Mouse (Mus musculus) Patski (cell line): ENCODE measurements around the gene Slc4a4. TPM values are rescaled to one million over a fixed set of nuclear protein-coding genes. Genes with fewer than 3 reads are reported as not detected.
"Not testable (repeated sequence)": the region's sequence is repeated elsewhere in the genome, so short reads cannot be mapped to it uniquely, and the experiment has no call there.

Source experiments
- ATAC-seq: fragments of 100-300 bp; one replicate; pipeline ENCODE4 v1.8.0; 2021
- CTCF ChIA-PET: fragments of 350-600 bp; sonication (Branson Sonifier 250); formaldehyde crosslinking; loops from one replicate; lab custom pipeline; 2022; ENCODE audit warnings: inconsistent platforms; lab: Charles Lee
- POLR2A ChIA-PET: fragments of 350-600 bp; sonication (Branson Sonifier 250); formaldehyde crosslinking; loops from one replicate; lab custom pipeline; 2022; ENCODE audit warnings: antibody characterized with exemption, inconsistent platforms; lab: Charles Lee
- DNase-seq: peaks from one replicate; pipeline ENCODE4 v3.0.0-alpha.2; 2011; ENCODE audit warnings: low read depth, low spot score
- H3K27me3 ChIP-seq: fragments of 371-371 bp; one replicate; pipeline ENCODE4 v1.5.1; 2021
- CTCF ChIP-seq: fragments of 100-300 bp; IDR thresholded peaks from one replicate; pipeline ENCODE4 v1.5.1; 2021
- in situ Hi-C: fragments of 300-500 bp; cut with MboI; formaldehyde crosslinking; loops from 3 replicates; pipeline ENCODE4 v1.11.1; 2018; ENCODE audit warnings: low pct_unique_long_range_greater_than_20kb, mixed read lengths
- polyA plus RNA-seq: library from polyadenylated mRNA; unstranded; gene quantifications from one replicate; pipeline ENCODE4 v1.2.3, GENCODE M21; 2021

The Slc4a4 gene
- polyA plus RNA-seq, 1 experiment from 2014 or later: 6.8 TPM

DNA sequence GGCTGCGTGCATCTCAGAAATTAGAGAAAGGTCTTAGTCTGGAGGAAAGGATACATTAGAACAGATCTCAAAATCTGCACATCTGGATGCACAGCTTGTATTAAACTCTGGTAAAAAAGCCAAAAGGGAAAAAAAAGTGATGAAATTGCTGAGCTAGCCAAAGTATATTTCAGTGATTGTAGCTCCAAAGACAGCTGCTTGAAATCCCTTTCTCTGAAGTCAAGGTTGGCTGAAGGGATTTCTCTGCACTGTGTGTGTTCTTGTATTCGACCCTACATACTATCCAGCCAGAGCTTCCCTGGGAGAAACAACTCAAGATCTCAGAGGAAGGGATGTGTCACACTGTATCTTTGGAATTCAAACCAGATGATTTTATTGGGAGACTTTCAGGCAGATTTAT is 223.2 kb downstream of the Slc4a4 start:
- H3K27me3 ChIP-seq: no peaks in the 10 kb centered on the region
- DNase-seq (no peak), ATAC-seq (no peak)
- in situ Hi-C loops: no loop called here
- no peak for TF ChIP-seq CTCF
- CTCF ChIA-PET: interaction anchor here (1.2 to 2.0 kb wide), 2 partner anchors 14 to 30 kb away, joined by 3 to 6 read pairs; no protein-coding TSS in a partner anchor
- POLR2A ChIA-PET: interaction anchor here (1.1 kb wide), 1 partner anchor 20 kb away, joined by 3 read pairs; no protein-coding TSS in a partner anchor

DNA sequence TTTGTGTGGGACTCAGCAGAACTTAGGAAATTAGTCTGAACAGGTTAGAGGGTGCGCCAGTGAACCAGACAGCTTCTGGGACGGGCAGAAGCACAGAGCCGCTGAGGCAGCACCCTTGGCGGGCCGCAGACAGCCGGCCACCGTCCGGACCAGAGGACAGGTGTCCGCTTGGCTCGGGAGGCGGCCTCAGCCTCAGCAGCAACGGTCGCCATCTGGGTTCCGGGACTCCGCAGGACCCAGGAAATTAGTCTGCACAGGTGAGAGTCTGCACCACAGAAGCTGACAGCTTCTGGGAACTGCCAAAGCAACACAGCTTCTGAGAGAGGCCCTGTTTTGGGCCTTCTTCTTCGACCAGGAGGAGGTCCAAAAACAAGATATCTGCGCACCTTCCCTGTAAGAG is 225.4 kb downstream of the Slc4a4 start:
- ATAC-seq, H3K27me3 ChIP-seq, POLR2A ChIA-PET, DNase-seq, in situ Hi-C loops: not testable (repeated sequence)
- CTCF ChIA-PET: interaction anchor here (1.4 kb wide), 1 partner anchor 10 kb away, joined by 6 read pairs; no protein-coding TSS in a partner anchor

DNA sequence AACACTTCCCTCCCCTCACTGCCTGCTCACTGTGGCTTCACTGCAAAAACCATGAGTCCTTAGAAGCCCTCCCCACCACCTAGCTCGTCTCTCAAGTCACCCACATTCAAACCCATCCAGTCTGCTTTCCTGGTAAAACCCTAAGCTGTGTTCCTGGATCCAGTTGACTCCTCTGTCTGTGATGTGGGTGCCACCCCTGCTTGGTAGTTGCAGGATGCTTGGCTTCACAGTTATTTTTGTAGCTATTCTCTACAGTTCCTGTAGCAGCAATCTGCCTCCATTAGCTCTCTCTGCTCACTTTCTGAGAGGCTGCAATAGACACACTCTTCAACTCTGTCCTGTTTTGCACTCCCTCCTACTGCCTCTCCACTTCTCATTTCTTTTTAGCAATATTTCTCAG is 234.3 kb downstream of the Slc4a4 start:
- in situ Hi-C loops: no loop called here
- ChIA-PET CTCF (interaction anchor here (0.9 to 2.3 kb wide), 3 partner anchors 9 to 192 kb away, joined by 4 to 6 read pairs (median 4); no protein-coding TSS in a partner anchor), POLR2A (interaction anchor here (1.0 kb wide), 1 partner anchor 32 kb away, joined by 9 read pairs; no protein-coding TSS in a partner anchor)
- DNase-seq (no peak), ATAC-seq (no peak)
- H3K27me3 ChIP-seq: no peaks in the 10 kb centered on the region
- no peak for TF ChIP-seq CTCF

DNA sequence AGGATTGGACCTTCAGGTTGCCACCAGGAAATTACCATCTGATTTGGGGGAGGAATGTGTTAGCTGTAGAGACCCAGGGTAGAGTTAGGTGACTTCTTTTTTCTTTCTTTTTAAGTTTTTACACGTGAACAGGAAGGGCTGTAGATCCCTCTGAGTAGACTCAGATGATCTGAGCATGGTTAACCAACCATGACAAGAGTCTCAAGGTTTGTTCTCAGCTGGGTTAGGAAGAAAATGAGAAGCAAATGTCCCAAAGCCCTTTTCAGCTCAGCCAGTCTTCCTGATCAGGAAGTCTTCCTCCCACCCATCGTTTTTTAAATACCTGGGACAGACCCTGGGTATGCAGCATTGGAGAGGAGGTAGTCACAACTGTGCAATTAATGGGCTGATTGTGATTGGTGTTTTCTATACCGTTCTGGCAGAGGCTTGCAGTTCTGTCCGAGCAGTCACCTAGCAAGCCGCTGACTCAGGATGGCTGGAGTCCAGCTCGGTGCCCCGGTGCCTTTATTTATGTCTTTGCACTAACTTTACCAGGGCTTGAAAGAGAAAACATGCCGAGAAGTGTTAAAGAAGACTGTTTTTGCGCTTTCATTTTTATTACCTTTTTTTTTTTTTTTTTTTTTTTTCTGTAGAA is 236.8 kb downstream of the Slc4a4 start:
- ChIA-PET POLR2A (interaction anchor here (0.6 to 0.8 kb wide), 2 partner anchors 42 to 206 kb away, joined by 3 read pairs; no protein-coding TSS in a partner anchor), CTCF (interaction anchor here (1.3 to 1.4 kb wide), 2 partner anchors 13 to 14 kb away, joined by 3 to 6 read pairs; no protein-coding TSS in a partner anchor)
- H3K27me3 ChIP-seq: no peaks in the 10 kb centered on the region
- in situ Hi-C loops: no loop called here
- no peak for TF ChIP-seq CTCF
- ATAC-seq (peak; percentile 77), DNase-seq (no peak)

DNA sequence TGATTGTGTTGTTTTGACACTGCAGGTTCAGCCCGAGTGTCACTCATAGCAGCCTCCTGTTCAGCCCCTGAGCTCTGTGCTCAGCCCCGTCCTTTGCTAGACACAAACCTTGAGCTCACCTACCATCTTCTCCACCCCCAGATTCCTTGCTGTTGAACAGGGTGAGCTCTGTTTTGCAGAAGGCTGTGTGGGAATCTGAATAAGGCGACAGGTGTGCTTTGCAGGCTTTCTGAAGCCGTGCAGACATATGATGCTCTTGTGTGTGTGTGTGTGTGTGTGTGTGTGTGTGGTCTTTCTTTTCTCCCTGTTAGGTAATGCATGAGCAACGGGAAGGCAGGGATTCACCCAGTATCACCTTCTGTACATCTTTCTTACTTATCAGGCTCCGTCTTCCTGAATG is 241.6 kb downstream of the Slc4a4 start:
- ATAC-seq (no peak), DNase-seq (no peak)
- in situ Hi-C loops: no loop called here
- POLR2A ChIA-PET: no interaction called here
- TF ChIP-seq CTCF: no peak
- CTCF ChIA-PET: interaction anchor here (0.7 to 1.7 kb wide), 2 partner anchors 11 to 235 kb away, joined by 3 read pairs; no protein-coding TSS in a partner anchor
- no peaks in the 10 kb centered on the region for H3K27me3 ChIP-seq

DNA sequence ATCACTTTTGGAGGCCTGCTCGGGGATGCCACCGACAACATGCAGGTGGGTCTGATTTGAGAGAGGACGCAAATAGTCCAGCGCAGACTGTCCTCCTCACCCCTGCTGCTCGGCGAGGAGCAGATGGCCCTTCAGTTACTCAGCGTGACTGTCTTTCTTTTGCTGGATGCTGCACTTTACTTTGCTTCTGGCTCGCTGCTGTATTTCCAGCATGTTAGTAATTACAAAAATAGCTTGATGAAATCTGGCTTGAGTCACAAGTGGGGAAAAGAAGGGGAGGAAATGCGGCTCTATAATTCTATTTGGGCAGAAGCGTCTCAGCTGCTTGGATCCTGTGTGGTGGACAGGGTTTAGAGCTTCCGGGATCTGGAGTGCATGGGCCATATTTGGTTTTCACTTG is 249.2 kb downstream of the Slc4a4 start:
- POLR2A ChIA-PET: no interaction called here
- in situ Hi-C loops: no loop called here
- DNase-seq (no peak), ATAC-seq (no peak)
- CTCF ChIA-PET: interaction anchor here (0.7 to 1.1 kb wide), 2 partner anchors 11 to 12 kb away, joined by 3 to 4 read pairs; no protein-coding TSS in a partner anchor
- TF ChIP-seq CTCF: no peak
- no peaks in the 10 kb centered on the region for H3K27me3 ChIP-seq

DNA sequence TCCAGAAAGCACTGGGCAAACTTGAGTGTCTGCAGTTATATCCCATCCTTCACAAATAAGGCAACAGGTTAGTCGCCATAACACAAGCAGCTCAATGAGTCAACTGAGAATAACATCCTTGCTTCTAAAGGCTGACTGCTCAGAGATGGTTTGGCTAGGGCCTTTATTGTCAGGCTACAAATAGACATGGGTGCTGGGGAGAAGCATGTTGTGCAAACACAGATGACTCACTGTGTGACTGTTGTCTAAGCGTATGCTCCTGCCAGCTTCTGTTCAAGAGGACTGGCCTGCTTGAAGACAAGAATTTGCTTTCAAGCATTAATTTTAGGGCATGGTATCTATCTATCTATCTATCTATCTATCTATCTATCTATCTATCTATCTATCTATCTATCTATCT is 253.5 kb downstream of the Slc4a4 start:
- peak; percentile 88 for ATAC-seq

DNA sequence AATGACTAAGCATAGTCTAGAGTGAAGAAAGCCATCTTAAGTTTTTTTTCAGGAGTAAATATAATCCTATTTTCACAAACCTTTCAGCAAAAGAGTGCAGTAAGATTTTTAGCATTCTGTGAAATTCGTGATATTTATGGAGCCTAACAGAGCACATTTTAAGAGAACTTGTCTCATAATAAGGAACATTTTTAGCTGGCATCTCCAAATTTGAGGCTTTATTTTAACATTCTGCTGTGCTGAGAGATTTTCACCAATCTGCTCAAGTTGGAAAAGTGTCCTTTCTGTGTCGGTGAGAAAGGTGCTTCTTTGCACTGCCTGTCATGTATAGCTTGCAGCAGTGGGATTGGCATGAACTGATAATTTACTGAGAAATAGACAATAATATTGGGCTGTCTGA is 255.1 kb downstream of the Slc4a4 start:
- in situ Hi-C loops: no loop called here
- ChIA-PET CTCF (interaction anchor here (0.7 to 1.7 kb wide), 4 partner anchors 16 to 186 kb away, joined by 3 to 7 read pairs (median 4); no protein-coding TSS in a partner anchor), POLR2A (no interaction called here)

More for the DNA sequence above, 253.5 kb downstream of the Slc4a4 start:
- H3K27me3 ChIP-seq: no peaks in the 10 kb centered on the region
- no peak for TF ChIP-seq CTCF
- POLR2A ChIA-PET: no interaction called here
- in situ Hi-C loops: no loop called here
- no peak for DNase-seq
- CTCF ChIA-PET: interaction anchor here (1.6 kb wide), 1 partner anchor 12 kb away, joined by 3 read pairs; no protein-coding TSS in a partner anchor

DNA sequence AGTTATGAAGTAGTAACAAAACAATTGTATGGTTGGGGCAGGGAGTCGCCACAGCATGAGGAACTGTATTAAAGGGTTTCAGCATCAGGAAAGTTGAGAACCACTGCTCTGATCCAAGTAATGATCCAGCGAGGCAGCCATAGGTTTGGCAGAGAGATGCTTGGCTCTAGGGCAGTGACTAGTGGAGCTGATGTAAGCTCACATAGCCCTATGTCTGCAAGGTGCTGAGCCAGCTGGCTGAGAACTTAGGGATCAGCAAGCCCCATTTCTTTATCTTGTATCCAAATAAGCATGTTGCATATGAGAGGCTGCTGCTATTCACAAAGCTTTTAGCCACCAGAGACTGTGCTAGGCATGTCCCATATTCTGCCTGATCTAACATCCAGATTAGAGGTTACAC is 259.7 kb downstream of the Slc4a4 start:
- no peaks in the 10 kb centered on the region for H3K27me3 ChIP-seq
- in situ Hi-C loops: no loop called here
- ATAC-seq: no peak
- CTCF ChIA-PET: interaction anchor here (1.1 to 1.2 kb wide), 2 partner anchors 10 to 11 kb away, joined by 3 to 4 read pairs; no protein-coding TSS in a partner anchor
- TF ChIP-seq CTCF: no peak
- POLR2A ChIA-PET: interaction anchor here (0.6 to 1.7 kb wide), 2 partner anchors 16 to 309 kb away, joined by 3 read pairs; no protein-coding TSS in a partner anchor
- DNase-seq: no peak

More for the DNA sequence above, 255.1 kb downstream of the Slc4a4 start:
- DNase-seq: no peak
- no peak for ATAC-seq
- no peaks in the 10 kb centered on the region for H3K27me3 ChIP-seq
- no peak for TF ChIP-seq CTCF

DNA sequence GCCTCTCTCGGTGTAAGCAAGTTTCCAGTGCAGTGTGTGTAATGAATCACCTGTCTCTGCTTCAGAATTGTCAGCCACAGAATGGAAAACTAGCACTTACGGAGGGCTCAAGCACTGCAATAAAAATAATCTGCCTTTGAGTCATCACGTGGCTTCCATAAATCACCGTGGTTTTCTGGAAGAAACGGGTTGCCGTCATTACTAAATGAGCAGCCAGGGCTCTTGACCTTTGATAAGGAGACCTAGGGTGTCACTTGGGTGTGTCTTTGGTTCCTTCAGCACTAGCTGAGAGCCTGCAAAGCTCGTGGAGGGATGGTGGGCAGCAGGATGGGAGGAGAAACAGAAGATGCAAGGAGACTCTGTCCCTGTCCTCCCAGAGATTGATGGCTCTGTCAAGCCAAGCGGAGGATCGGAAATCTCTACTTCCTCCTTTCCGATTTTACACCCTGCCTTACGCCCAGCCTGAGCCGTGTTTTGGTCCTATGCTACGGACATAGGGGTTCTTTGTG is 260.7 kb downstream of the Slc4a4 start:
- H3K27me3 ChIP-seq: no peaks in the 10 kb centered on the region
- CTCF ChIA-PET: interaction anchor here (1.1 to 1.2 kb wide), 4 partner anchors 9 to 31 kb away, joined by 3 to 4 read pairs (median 4); no protein-coding TSS in a partner anchor
- no peak for TF ChIP-seq CTCF
- no peak for DNase-seq
- POLR2A ChIA-PET: interaction anchor here (1.7 kb wide), 1 partner anchor 17 kb away, joined by 3 read pairs; no protein-coding TSS in a partner anchor
- in situ Hi-C loops: no loop called here
- ATAC-seq: no peak
